Mouse (Mus musculus) neural tube, embryonic 14.5 days (tissue): ENCODE results near the gene Isg20. TPM values are rescaled to one million over a fixed set of nuclear protein-coding genes. Genes with fewer than 3 reads are reported as not detected.

ENCODE experiments used
- ATAC-seq: fragments of 200-750 bp; cut with Nextera tagmentation; 2 replicates; pipeline ENCODE4 v1.8.0; 2017; ENCODE audit warnings: low read depth, mild to moderate bottlenecking, moderate TSS enrichment, moderate library complexity
- H3K27ac ChIP-seq: fragments of 300-500 bp; sonication (generic); 2 replicates; pipeline ENCODE4 v1.5.1; 2014; ENCODE audit warnings: low read depth, mild to moderate bottlenecking, control low read depth, low read length, moderate library complexity, mixed read lengths
- H3K27me3 ChIP-seq: fragments of 300-500 bp; sonication (generic); 2 replicates; pipeline ENCODE4 v1.6.1; 2014; ENCODE audit warnings: low read length; ENCODE audit not compliant: control insufficient read depth, insufficient read depth
- H3K36me3 ChIP-seq: fragments of 300-500 bp; sonication (generic); 2 replicates; pipeline ENCODE4 v1.6.1; 2014; ENCODE audit warnings: low read length, mixed read lengths; ENCODE audit not compliant: control insufficient read depth, insufficient read depth
- H3K4me1 ChIP-seq: fragments of 300-500 bp; sonication (generic); 2 replicates; pipeline ENCODE4 v1.6.1; 2014; ENCODE audit warnings: low read length; ENCODE audit not compliant: control insufficient read depth, insufficient read depth
- H3K4me2 ChIP-seq: fragments of 300-500 bp; sonication (generic); 2 replicates; pipeline ENCODE4 v1.6.1; 2014; ENCODE audit warnings: mild to moderate bottlenecking, low read depth, low read length, control low read depth
- H3K4me3 ChIP-seq: fragments of 300-500 bp; sonication (generic); 2 replicates; pipeline ENCODE4 v1.5.1; 2014; ENCODE audit warnings: low read depth, low read length, control low read depth, mixed read lengths
- H3K9ac ChIP-seq: fragments of 300-500 bp; sonication (generic); replicated peaks from 2 replicates; pipeline ENCODE4 v1.6.1; 2014; ENCODE audit warnings: low read depth, mild to moderate bottlenecking, control low read depth, low read length, mixed read lengths
- H3K9me3 ChIP-seq: fragments of 300-500 bp; sonication (generic); 2 replicates; pipeline ENCODE4 v1.6.1; 2016; ENCODE audit warnings: low read length; ENCODE audit not compliant: control insufficient read depth
- WGBS: fragments of 180-500 bp; shearing (Covaris S2); extraction: QIAGEN DNeasy Blood & Tissue Kit; methylation state at CpG from one replicate; pipeline ENCODE4 v1.1.7; 2014; 5-methylcytosine and 5-hydroxymethylcytosine counted together
- polyA plus RNA-seq: library from polyadenylated mRNA; unstranded; fragments of >200 nt; fragmentation: Nextera tagmentation; extraction: Ambion mirVana; gene quantifications from 2 replicates; pipeline ENCODE4 v1.2.1, GENCODE M21; 2014

Isg20 gene
- polyA plus RNA-seq, 1 experiment from 2014 or later: 1.3 TPM

DNA sequence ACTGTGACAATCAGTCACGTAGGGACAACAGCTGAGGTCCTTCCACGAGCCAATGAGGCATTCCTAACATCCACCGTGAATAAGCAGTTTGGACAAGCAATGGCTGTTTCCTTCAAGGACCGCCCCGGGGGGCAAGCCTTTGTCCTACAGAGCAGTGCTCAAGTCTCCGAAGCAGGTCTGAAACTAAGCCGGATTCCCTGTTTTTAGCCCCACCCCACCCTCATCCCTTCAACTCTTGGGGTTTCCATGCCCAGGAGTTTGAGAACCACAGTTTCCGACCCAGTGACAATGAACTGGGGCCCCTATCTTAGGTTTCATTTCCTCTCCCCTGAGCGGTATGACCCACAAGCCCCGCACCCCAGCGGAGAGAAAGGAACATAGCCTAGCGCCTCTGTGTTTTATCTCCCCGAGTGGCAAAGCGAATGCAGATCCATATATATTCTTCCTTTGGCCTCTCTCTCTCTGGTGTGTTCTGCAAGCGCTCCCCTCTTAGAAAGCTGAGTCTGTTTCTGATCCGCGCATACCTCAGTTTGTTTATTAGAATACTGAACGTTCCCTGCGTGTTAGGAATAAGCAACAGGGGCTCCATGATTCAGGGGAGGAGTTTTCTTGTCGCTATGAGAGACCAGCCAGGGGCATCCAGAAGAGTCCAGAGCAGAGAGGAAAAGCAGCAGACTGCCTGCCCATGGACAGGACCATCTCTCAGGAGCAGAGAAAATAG, 811 bp upstream of the Isg20 start:
- no peaks in the 10 kb centered on the region for H3K4me1 ChIP-seq
- H3K4me2 ChIP-seq: peak overlapping the region; percentile 4
- H3K36me3 ChIP-seq: no peaks in the 10 kb centered on the region
- no peak overlapping the region for H3K4me3 ChIP-seq
- H3K9me3 ChIP-seq: no peaks in the 10 kb centered on the region
- ATAC-seq: peak; percentile 23; the same call in 1 of the 2 replicates
- H3K27me3 ChIP-seq: no peaks in the 10 kb centered on the region
- no peak overlapping the region for H3K9ac ChIP-seq
- no peak overlapping the region for H3K27ac ChIP-seq
- WGBS: 16% methylated on average over 20 of the region's 20 CpGs

DNA sequence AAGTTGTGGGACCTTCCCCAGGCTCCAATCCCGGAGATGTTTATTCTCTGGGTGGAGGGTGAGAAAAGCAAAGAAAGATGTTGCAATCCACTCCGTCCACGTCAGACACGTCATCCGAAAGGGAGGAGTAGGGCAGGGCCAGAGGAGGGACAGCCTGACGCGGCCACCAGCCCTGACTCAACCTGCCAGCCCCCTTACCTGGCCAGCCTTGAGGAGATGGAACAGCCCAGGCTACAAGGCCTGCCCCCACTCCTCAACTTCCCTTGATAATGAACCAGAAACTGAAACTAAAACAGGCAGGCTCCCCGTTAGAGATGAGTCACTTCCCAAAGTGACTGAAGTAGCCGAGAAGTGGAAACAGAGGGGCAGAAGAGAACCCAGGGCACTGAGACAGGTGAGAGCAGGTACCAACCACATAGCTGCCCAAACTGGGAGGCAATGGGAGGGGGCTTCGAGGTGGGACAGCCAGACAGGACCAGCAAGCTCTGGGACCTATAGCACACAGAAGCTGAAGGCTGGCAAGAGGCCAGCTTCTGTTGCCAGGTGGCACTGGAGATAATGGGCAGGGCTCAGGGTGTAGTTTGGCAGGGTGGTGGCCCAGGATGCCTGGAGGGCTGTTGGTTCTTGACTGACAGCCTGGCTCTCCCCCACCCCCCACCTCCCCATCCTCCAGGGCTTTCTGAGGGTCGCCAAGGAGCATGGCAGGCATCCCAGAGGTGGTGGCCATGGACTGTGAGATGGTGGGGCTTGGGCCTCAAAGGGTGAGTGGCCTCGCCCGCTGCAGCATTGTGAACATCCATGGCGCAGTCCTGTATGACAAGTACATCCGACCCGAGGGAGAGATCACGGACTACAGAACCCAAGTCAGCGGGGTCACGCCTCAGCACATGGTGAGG, 673 bp downstream of the Isg20 start:
- ATAC-seq: no peak

DNA sequence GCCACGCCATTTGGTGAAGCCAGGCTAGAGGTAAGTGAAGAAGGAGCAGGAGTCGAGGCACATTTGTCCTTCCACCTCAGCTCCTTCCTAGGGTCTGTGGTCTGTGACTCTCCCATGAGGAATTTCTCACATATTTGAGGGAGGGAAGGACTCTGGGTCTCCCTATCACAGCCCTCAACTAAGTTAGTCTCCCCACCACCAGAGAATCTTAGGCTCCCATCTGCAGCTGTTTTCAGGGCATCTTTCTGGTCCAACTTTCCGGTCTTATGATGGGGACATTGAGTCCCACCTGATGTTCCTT, 1.3 kb downstream of the Isg20 start:
- no peak overlapping the region for H3K27ac ChIP-seq
- no peak for ATAC-seq
- 86% methylated on average over 3 of the region's 3 CpGs for WGBS
- H3K27me3 ChIP-seq: no peaks in the 10 kb centered on the region
- H3K4me2 ChIP-seq: no peak overlapping the region
- H3K4me3 ChIP-seq: no peak overlapping the region
- H3K9ac ChIP-seq: no peak overlapping the region
- H3K36me3 ChIP-seq: no peaks in the 10 kb centered on the region
- no peaks in the 10 kb centered on the region for H3K4me1 ChIP-seq
- H3K9me3 ChIP-seq: no peaks in the 10 kb centered on the region

More for the DNA sequence above, 673 bp downstream of the Isg20 start:
- Histone ChIP-seq H3K27ac (no peak overlapping the region), H3K4me2 (no peak overlapping the region), H3K9me3 (no peaks in the 10 kb centered on the region), H3K4me1 (no peaks in the 10 kb centered on the region), H3K4me3 (no peak overlapping the region), H3K36me3 (no peaks in the 10 kb centered on the region), H3K9ac (no peak overlapping the region), H3K27me3 (no peaks in the 10 kb centered on the region)
- 79% methylated on average over 19 of the region's 19 CpGs for WGBS

DNA sequence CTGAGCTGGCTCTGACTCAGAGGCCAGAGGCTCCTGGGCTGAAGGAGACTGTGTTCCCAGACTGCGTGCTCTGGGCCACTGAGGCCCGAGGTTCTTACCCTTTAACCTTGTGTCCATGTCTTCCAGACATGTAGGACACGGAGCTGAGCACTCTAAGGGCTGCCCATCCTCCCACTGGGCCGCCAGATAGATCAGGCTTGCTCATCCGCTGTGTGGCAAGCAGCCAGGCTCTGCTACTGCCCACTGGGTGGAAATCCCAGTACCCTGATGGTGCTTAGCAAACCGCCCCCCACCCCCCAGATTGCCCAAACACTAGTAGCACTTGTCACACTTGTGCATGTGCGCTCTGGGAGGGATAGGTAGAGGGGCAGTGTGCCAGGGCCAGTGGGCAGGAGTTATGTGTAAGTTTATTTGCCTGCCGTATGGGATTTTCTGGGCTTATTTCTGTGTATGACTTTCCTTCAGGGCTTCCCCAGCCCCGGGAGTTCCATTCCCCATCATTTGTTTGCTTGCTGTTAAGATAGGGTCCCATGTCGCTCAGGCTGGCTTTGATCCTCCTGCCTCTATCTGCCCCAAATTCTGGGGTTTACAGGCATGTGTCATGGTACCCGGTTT, 1.8 kb downstream of the Isg20 start:
- no peaks in the 10 kb centered on the region for H3K9me3 ChIP-seq
- H3K4me3 ChIP-seq: no peak overlapping the region
- no peaks in the 10 kb centered on the region for H3K4me1 ChIP-seq
- H3K27ac ChIP-seq: no peak overlapping the region
- no peak overlapping the region for H3K9ac ChIP-seq
- no peaks in the 10 kb centered on the region for H3K36me3 ChIP-seq
- no peak for ATAC-seq
- no peaks in the 10 kb centered on the region for H3K27me3 ChIP-seq
- WGBS: 89% methylated on average over 11 of the region's 11 CpGs
- H3K4me2 ChIP-seq: no peak overlapping the region

DNA sequence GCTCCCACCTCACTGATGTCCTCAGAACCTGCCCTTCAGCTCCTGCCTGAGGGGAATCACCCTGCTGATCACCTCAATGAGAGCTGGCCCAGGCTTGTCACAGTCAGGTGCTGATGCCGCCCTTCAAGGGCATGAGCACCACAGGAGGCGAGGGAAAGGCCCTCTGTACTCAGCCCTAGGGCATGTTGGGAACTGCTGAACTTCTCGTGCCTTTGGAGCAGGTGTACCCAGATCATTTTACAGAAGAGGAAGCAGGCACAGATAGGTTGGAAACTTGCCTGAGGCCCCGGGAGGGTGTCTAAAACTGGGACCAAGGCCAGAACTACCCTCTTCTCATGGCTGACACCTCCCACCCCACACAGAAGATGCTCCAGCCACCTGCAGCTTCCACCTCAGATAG, 5.5 kb downstream of the Isg20 start:
- H3K27me3 ChIP-seq: no peaks in the 10 kb centered on the region
- no peak for ATAC-seq
- H3K4me1 ChIP-seq: no peaks in the 10 kb centered on the region
- WGBS: 65% methylated on average over 4 of the region's 4 CpGs
- no peak overlapping the region for H3K4me2 ChIP-seq
- H3K9ac ChIP-seq: no peak overlapping the region
- no peak overlapping the region for H3K4me3 ChIP-seq
- no peaks in the 10 kb centered on the region for H3K9me3 ChIP-seq
- H3K36me3 ChIP-seq: no peaks in the 10 kb centered on the region
- no peak overlapping the region for H3K27ac ChIP-seq

DNA sequence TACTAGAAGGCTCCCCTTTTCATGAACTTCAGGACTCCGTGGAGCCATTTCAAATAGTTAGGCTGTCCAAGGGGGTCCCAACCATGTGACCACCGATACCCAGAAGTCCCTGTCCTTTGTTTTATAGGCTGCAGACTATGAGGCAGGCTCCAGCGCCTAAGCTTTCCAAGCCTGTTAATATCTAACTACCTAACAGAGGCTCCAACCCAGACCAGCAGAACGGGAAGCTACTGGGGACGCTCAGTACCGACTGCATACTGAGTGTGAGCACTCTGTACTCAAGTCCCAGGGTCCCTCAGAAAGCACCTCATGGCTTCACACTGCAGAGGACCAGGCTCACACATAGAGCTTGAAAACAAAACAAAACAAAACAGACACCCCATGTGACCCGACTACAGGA, 9.3 kb downstream of the Isg20 start:
- no peaks in the 10 kb centered on the region for H3K36me3 ChIP-seq
- no peaks in the 10 kb centered on the region for H3K4me1 ChIP-seq
- no peak overlapping the region for H3K9ac ChIP-seq
- WGBS: 68% methylated on average over 7 of the region's 7 CpGs
- H3K4me2 ChIP-seq: no peak overlapping the region
- H3K27ac ChIP-seq: no peak overlapping the region
- no peaks in the 10 kb centered on the region for H3K27me3 ChIP-seq
- ATAC-seq: no peak
- no peaks in the 10 kb centered on the region for H3K9me3 ChIP-seq
- no peak overlapping the region for H3K4me3 ChIP-seq

DNA sequence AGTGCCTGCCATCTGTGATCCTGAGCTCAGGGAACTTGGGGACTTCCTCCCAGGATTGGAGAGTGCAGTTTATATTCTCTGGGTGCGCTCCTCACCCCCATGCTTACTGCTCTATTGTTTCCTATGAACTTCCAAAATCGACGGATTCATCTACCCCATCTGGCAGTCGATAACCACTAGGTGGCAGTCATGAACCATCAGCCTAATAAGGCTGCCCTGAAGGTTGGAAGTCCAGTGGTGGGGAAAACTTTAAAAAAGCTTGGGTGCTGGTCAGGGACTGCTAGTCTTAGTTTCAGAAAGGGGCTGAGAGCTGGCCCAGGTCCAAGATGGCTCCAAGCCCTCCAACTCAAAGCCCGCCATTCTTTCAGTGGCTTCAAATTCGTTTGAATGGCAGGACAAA, 11.1 kb downstream of the Isg20 start:
- Histone ChIP-seq H3K36me3 (no peaks in the 10 kb centered on the region), H3K4me2 (no peak overlapping the region), H3K9ac (no peak overlapping the region), H3K4me3 (no peak overlapping the region), H3K27me3 (no peaks in the 10 kb centered on the region), H3K27ac (no peak overlapping the region), H3K4me1 (no peaks in the 10 kb centered on the region), H3K9me3 (no peaks in the 10 kb centered on the region)
- peak; percentile 54; the same call in 1 of the 2 replicates for ATAC-seq
- WGBS: 9% methylated on average over 6 of the region's 6 CpGs

DNA sequence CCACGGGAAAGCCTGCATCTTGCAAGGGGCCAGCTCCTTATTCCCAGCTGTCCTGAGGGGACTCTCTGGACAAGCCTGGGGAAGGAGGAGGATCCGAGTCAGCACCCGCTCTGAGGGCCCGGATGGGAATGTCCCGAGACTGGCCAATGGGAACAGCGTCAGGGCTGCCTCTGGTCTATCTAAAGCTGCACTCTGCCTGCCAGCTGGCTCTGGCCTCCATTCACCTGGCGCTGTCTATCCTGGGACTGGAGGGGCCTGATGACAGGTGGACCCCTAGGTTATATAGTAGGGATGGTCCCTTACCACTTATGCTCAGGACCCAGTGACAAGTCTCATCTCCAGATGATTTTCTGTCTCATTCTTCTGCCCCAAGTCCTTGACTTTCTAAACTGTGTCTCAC, 11.6 kb downstream of the Isg20 start:
- H3K27me3 ChIP-seq: no peaks in the 10 kb centered on the region
- H3K27ac ChIP-seq: no peak overlapping the region
- H3K36me3 ChIP-seq: no peaks in the 10 kb centered on the region
- 69% methylated on average over 7 of the region's 7 CpGs for WGBS
- H3K9ac ChIP-seq: no peak overlapping the region
- no peak overlapping the region for H3K4me2 ChIP-seq
- no peak overlapping the region for H3K4me3 ChIP-seq
- no peaks in the 10 kb centered on the region for H3K4me1 ChIP-seq
- no peak; the same call in 1 of the 2 replicates for ATAC-seq
- no peaks in the 10 kb centered on the region for H3K9me3 ChIP-seq

DNA sequence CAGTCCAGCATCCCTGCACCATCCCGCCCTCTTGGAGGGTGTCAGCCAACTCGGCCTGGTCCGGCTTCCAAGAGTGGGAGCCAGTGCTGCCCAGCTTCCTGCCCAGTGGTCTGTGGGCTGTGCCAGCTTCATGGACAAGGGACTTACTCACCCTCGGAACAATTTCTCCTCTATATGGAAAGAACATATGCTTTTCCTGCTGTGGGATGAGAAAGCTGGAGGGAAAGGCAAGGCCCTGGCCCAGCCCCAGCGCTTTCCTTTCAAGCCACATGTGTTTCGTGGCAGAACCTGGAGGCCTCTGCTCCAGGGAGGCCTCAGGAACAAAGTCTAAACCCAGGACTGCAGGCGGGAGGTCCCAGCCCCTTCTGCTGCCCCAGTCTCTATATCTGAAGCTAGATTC, 12.5 kb downstream of the Isg20 start:
- H3K4me1 ChIP-seq: no peaks in the 10 kb centered on the region
- no peaks in the 10 kb centered on the region for H3K27me3 ChIP-seq
- no peak overlapping the region for H3K27ac ChIP-seq
- no peak overlapping the region for H3K9ac ChIP-seq
- H3K4me2 ChIP-seq: no peak overlapping the region
- H3K9me3 ChIP-seq: no peaks in the 10 kb centered on the region
- ATAC-seq: no peak
- 83% methylated on average over 7 of the region's 7 CpGs for WGBS
- H3K4me3 ChIP-seq: no peak overlapping the region
- H3K36me3 ChIP-seq: no peaks in the 10 kb centered on the region
